Mouse (Mus musculus): ENCODE measurements at regions not wholly inside any gene's neighbourhood (a gene's known extent, or its start where the extent isn't known, plus 50 kb on each side); places are given as distances from the start of the nearest gene placed in this dataset.

DNA sequence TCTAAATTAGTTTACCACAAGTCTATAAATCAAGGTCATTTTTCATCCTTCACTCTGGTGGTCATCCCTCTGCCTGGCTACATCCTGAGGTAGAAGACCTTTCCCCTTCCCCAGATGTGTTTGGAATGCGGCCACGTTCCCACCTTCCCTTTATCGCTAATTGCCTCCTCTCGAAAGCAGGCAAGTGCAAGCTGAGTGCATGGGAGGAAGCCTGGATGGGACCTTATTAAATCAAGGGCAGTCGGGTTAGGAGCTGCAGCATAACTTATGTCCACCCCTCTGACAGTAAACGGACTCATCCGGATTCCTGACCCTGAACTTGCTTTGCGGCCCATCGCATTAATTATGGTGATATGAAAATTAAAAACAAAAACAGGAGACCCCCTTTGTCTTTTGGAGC lies 983.5 kb downstream of the Slc4a3 start:
- TF ChIP-seq HCFC1 (IDR thresholded peaks at IDR 0.05; ENCODE audit: borderline replicate concordance, insufficient read depth, low read length) (no peak), MAFK (IDR thresholded peaks at IDR 0.05; ENCODE audit: insufficient read depth, low read depth, low read length) (no peak), ZNF384 (IDR thresholded peaks at IDR 0.05; ENCODE audit: low read depth, low read length) (no peak), ZC3H11A (IDR thresholded peaks at IDR 0.05; ENCODE audit: borderline replicate concordance, low read depth, low read length) (no peak)

All from ES-E14 (cell line).